Mouse (Mus musculus) adrenal gland, adult 10 weeks (tissue): ENCODE results near the gene Rtel1. TPM values are rescaled to one million over a fixed set of nuclear protein-coding genes. Genes with fewer than 3 reads are reported as not detected.

Source experiments
- polyA plus RNA-seq: library from polyadenylated mRNA; stranded (reverse); fragments of 350-450 nt; fragmentation: Illumina TruSeq; extraction: RNeasy Lipid Tissue Mini Kit (QIAGEN cat#74804); gene quantifications from one replicate; pipeline ENCODE4 v1.2.3, GENCODE M21; 2014; ENCODE audit warnings: low read depth, low replicate concordance

The Rtel1 gene
- 8.2 TPM for polyA plus RNA-seq

GRCm38 (mm10) chr2:181319248-181320102 lies at the start of gene Rtel1:
Gene Rtel1 (plus strand): TSS chr2:181319739.

DNA sequence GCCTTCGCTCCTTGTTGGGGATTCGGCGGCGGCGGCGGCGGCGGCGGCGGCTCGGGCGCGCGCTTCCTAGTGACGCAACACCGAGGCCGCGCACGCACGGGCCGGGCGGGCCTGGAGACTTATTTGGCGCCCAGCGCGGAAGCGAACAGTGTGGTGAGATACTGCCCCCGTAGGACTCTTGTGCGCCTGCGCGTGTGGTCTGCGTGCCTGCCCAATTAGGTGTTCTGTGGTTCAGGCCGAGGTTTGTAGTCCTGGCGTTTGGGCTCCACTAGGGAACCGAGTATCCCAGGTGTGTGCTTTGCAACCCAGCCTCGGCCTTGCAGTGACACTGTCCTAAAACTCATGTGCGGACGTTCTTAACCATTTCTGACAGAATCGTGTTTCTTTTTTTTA lies 31.6 kb upstream of the Rtel1 start, which contains the start of gene Gmeb2:
TSS of gene Gmeb2 (minus strand) at position 78 of the 393 bp plus-strand sequence.

GRCm38 (mm10) chr2:181314080-181314810 lies 5.3 kb upstream of the Rtel1 start, which contains the start of gene Stmn3:
Gene Stmn3 (minus strand): TSS chr2:181314500.

GRCm38 (mm10) chr2:181364860-181365596 lies 45.5 kb downstream of the Rtel1 start, which contains the start of the genes Zgpat and Arfrp1:
Gene Zgpat (plus strand): TSS chr2:181364928.
Gene Arfrp1 (minus strand): TSS chr2:181365404.

GRCm38 (mm10) chr2:181379778-181380177 lies 60.2 kb downstream of the Rtel1 start, which contains the start of gene Lime1:
Gene Lime1 (plus strand): TSS chr2:181380078.

Other genes starting within 250 kb of the Rtel1 start
- gene Kcnq2, start 184.4 kb upstream of the Rtel1 start, polyA plus RNA-seq = 2.5 TPM
- gene Eef1a2, start 162.7 kb upstream of the Rtel1 start, polyA plus RNA-seq = 0.47 TPM
- 8.3 TPM for gene Ppdpf, start 132.5 kb upstream of the Rtel1 start, polyA plus RNA-seq
- not detected for gene Ptk6, start 117.0 kb upstream of the Rtel1 start, polyA plus RNA-seq
- gene Srms, start 106.6 kb upstream of the Rtel1 start, polyA plus RNA-seq = not detected
- not detected for gene Fndc11, start 99.7 kb upstream of the Rtel1 start, polyA plus RNA-seq
- gene Helz2, start 77.7 kb upstream of the Rtel1 start, polyA plus RNA-seq = 2.0 TPM
- 6.2 TPM for gene Gmeb2, start 31.7 kb upstream of the Rtel1 start, polyA plus RNA-seq
- gene Stmn3, start 5.2 kb upstream of the Rtel1 start, polyA plus RNA-seq = 3.5 TPM
- gene Zgpat, start 45.2 kb downstream of the Rtel1 start, polyA plus RNA-seq = 1.5 TPM
- 36.5 TPM for gene Arfrp1, start 45.7 kb downstream of the Rtel1 start, polyA plus RNA-seq
- not detected for gene Lime1, start 60.3 kb downstream of the Rtel1 start, polyA plus RNA-seq
- 8.7 TPM for gene Zbtb46, start 139.7 kb downstream of the Rtel1 start, polyA plus RNA-seq
- gene Abhd16b, start 173.5 kb downstream of the Rtel1 start, polyA plus RNA-seq = not detected
- 77.2 TPM for gene Tpd52l2, start 177.4 kb downstream of the Rtel1 start, polyA plus RNA-seq
- 47.9 TPM for gene Dnajc5, start 200.7 kb downstream of the Rtel1 start, polyA plus RNA-seq